Mouse (Mus musculus) hindlimb bud, embryonic 11.5 days (tissue): Measurements from ENCODE around the gene Olfr116.

ENCODE experiments used
- DNase-seq: peaks from one replicate; pipeline ENCODE4 v3.0.0-alpha.2; 2012; ENCODE audit warnings: low read depth, low spot score; ENCODE audit errors: extremely low spot score

Olfr116 gene

DNA sequence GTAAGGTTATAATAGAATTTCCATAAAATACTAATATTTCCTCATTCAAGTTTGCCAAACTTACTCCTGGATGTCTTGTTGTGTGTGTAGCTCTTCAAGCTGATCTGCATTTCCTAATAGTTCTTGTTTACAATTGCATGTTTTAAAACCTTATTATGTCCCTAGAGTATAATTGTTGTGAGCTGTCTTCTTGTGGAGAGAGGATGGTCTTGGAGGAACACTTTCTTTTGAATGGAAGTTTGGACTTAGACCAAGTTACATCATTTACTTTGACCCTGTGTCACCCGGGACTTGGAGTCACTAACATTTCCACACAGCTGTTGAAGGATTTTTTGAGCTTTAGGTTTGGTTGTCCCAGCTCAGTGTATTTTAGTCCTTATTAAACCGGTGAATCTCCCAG is at the start of gene Olfr116, which contains the start of gene Olfr115:
Olfr116 (minus strand) TSS at position 191 of the 400 bp plus-strand sequence.
Olfr115 (minus strand) TSS at position 101 of the 400 bp plus-strand sequence.
- no peak for DNase-seq

GRCm38 (mm10) chr17:37666688-37667087 is 39.7 kb upstream of the Olfr116 start, which contains the start of gene Olfr118:
Gene Olfr118 (plus strand): TSS chr17:37666988.
- DNase-seq: no peak

GRCm38 (mm10) chr17:37663682-37664081 is 36.7 kb upstream of the Olfr116 start, which contains the start of gene Olfr117:
Gene Olfr117 (minus strand): TSS chr17:37663782.
- DNase-seq: no peak

DNA sequence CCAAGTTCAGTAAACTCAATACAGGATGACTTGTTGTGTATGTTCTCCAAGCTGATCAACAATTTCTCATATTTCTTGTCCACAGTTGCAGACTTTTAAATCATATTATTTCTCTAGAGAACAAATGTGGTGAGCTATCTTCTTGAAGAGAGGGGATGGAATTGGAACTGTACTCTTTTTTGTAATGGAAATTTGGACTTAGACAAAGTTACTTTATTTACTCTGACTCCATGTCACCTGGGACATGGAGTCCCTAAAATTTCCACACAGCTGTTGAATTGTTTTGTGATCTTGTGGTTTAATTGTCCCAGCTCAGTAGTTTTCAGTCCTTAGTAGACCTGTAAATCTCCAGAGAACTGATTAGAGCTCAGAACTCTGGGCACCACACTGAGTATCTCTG is 34.4 kb downstream of the Olfr116 start, which contains the start of gene Olfr114:
Olfr114 (minus strand) TSS at position 101 of the 400 bp plus-strand sequence.
- DNase-seq: no peak

DNA sequence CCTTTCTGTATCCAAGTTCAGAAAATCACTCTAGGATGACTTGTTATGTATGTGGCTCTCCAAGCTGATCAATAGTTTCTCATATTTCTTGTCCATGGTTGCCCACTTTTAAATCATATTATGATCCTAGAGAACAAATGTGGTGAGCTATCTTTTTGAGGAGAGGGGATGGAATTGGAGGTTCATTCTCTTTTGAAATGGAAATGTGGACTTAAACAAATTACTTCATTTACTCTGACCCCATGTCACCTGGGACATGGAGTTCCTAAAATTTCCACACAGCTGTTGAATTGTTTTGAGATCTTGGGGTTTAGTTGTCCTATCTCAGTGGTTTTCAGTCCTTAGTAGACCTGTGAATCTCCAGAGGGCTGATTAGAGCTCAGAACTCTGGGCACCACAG is 49.4 kb downstream of the Olfr116 start, which contains the start of gene Olfr113:
Olfr113 (minus strand) TSS at position 101 of the 400 bp plus-strand sequence.
- DNase-seq: no peak
